Mouse (Mus musculus): ENCODE measurements around the gene Rfx2. TPM values are rescaled to one million over a fixed set of nuclear protein-coding genes. Genes with fewer than 3 reads are reported as not detected.

The Rfx2 gene
- polyA plus RNA-seq, 1 experiment from 2014 or later: 13.6 TPM

DNA sequence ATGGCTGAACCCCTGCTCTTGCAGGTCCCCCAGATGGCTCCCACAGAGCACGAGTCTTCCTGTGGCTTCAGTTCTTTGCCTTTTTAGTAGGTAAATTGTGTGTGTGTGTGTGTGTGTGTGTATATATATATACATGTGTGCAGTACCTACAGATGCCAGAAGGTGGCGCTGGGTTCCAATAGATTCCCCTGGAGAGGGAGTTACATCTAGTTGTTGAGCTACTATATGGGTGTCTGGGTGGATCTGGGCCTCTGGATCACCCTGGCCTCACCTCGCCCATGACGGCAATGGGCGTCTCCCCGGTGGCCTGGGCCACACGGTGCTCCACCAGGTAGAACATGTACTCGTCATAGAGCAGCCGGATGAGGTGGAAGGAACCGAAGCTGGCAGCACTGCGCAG, 53.2 kb downstream of the Rfx2 start:
- H3K36me3 ChIP-seq: peaks cover 62% of the 10 kb centered on the region
- no peaks in the 10 kb centered on the region for H3K27me3 ChIP-seq (replicated peaks)
- H3K27ac ChIP-seq: no peak overlapping the region
- no peak overlapping the region for H3K4me3 ChIP-seq
- H3K4me2 ChIP-seq: no peak overlapping the region
- H3K9me3 ChIP-seq (replicated peaks): peaks cover 8% of the 10 kb centered on the region; the same call in 1 of the 2 replicates
- H3K9ac ChIP-seq: no peak overlapping the region
- no peak for ATAC-seq
- WGBS (ENCODE audit: insufficient replicate concordance): 83% methylated on average over 11 of the region's 11 CpGs
- peaks cover 20% of the 10 kb centered on the region for H3K4me1 ChIP-seq

DNA sequence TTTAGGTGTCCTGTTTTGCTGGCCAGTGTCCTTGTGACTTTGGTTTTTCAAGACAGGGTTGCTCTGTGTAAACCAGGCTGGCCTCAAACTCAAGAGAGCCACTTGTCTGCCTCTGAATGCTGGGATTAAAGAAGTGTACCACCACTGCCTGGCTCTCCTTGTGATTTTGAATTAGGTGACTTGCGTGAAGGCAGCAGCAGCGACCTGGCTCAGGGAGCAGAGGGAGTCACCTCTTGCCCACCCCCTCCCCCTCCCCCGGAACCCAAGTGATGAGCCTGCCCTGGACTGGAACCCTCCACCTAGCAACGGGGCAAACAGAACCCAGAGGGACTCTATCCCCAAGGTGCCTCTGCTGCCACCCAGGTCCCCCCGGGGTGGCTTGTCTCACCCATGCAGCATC, 60.9 kb downstream of the Rfx2 start, which contains the start of gene Prr22:
Prr22 (plus strand) TSS at position 301 of the 400 bp plus-strand sequence.
- no peak within 1 kb of the TSS for H3K9ac ChIP-seq
- no peak for ATAC-seq
- no peak within 1 kb of the TSS for H3K4me2 ChIP-seq
- no peaks in the 10 kb centered on the region for H3K27me3 ChIP-seq (replicated peaks)
- 82% methylated on average over 5 of the region's 5 CpGs for WGBS (ENCODE audit: insufficient replicate concordance)
- peaks cover 24% of the 10 kb centered on the region for H3K4me1 ChIP-seq
- H3K36me3 ChIP-seq: peaks cover 57% of the 10 kb centered on the region
- no peak within 1 kb of the TSS for H3K27ac ChIP-seq
- no peaks in the 10 kb centered on the region for H3K9me3 ChIP-seq (replicated peaks)
- no peak within 1 kb of the TSS for H3K4me3 ChIP-seq

DNA sequence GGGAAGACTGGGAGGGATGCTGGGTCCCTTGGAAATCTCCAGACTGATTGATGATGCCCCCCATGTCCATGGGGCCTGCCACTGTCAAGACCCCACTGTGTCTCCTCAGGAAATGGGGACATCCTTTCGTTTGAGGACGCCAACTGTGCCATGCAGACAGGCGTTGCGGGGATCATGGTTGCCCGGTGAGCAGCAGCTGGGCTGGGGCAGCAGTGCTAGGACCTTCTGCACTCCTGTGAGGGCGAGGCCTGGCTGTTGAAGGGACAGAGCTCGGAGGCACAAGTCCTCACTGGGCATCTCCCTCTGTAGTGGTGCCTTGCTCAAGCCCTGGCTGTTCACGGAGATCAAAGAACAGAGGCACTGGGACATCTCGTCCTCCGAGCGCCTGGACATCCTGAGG, 61.9 kb downstream of the Rfx2 start:
- no peak overlapping the region for H3K4me3 ChIP-seq
- H3K27me3 ChIP-seq (replicated peaks): no peaks in the 10 kb centered on the region
- no peaks in the 10 kb centered on the region for H3K9me3 ChIP-seq (replicated peaks)
- no peak overlapping the region for H3K27ac ChIP-seq
- peaks cover 57% of the 10 kb centered on the region for H3K36me3 ChIP-seq
- no peak for ATAC-seq
- WGBS (ENCODE audit: insufficient replicate concordance): 87% methylated on average over 11 of the region's 11 CpGs
- H3K4me2 ChIP-seq: no peak overlapping the region
- peaks cover 25% of the 10 kb centered on the region for H3K4me1 ChIP-seq
- H3K9ac ChIP-seq: no peak overlapping the region

DNA sequence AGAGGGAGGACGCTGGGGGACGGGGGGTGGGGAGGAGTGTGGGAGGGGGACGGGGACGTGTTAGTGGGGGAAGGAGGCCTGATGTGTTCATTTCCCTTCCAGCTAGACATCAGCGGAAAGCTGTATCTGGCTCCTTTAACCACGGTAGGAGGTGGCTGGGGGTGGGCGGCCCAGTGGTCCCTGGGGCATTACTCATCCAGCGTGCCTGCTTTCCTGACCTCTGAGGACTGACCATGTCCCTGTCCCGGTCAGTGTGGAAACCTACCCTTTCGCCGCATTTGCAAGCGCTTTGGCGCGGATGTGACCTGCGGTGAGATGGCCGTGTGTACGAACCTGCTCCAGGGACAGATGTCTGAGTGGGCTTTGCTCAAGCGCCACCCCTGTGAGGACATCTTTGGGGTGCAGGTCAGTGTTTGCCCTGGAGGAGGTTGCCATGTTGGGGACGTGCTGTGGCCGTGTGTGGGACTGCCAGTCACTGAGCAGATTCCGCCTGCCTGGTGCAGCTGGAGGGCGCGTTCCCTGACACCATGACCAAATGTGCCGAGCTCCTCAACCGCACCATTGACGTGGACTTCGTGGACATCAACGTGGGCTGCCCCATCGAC, 63.2 kb downstream of the Rfx2 start:
- peaks cover 57% of the 10 kb centered on the region for H3K36me3 ChIP-seq
- no peaks in the 10 kb centered on the region for H3K27me3 ChIP-seq (replicated peaks)
- no peak overlapping the region for H3K4me3 ChIP-seq
- no peaks in the 10 kb centered on the region for H3K9me3 ChIP-seq (replicated peaks)
- no peak for ATAC-seq
- H3K4me1 ChIP-seq: peaks cover 25% of the 10 kb centered on the region
- H3K27ac ChIP-seq: no peak overlapping the region
- no peak overlapping the region for H3K9ac ChIP-seq
- H3K4me2 ChIP-seq: no peak overlapping the region
- WGBS (ENCODE audit: insufficient replicate concordance): 90% methylated on average over 29 of the region's 29 CpGs

DNA sequence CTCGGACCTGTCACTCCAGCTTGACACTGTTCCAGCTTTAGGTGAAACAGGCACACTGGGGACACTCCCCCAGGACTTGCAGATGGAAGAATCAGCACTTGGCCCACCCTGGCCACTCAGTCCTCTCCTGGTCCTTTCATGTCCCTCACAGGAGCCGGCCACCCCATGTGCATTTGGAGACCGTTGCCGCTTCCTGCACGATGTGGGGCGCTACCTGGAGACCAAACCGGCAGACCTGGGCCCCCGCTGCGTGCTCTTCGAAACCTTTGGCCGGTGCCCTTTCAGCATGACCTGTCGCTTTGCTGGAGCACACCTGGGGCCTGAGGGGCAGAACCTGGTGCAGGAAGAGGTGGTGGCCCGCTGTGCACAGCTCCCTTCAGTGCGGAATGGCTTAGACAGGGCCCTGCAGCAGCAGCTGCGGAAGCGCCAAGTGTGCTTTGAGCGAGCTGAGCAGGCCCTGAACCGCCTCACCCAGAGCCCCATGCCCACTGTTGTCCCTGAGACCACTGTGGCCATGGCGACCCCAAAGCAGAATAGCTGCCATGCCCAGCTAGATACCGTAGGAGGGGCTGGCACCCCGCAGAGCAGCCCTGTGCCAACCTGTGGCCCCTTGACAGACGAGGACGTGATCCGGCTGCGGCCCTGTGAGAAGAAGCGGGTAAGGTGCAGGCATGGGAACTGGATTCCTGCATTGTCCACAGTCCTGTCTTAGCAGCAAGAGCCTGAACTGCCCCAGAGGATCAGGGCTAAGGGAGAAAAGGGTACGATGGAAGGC, 64.0 kb downstream of the Rfx2 start:
- Histone ChIP-seq H3K9ac (no peak overlapping the region), H3K4me2 (no peak overlapping the region), H3K9me3 (replicated peaks) (no peaks in the 10 kb centered on the region), H3K27me3 (replicated peaks) (no peaks in the 10 kb centered on the region), H3K4me1 (peaks cover 32% of the 10 kb centered on the region), H3K27ac (no peak overlapping the region), H3K4me3 (no peak overlapping the region), H3K36me3 (peaks cover 56% of the 10 kb centered on the region)
- ATAC-seq: no peak
- 92% methylated on average over 27 of the region's 27 CpGs for WGBS (ENCODE audit: insufficient replicate concordance)

DNA sequence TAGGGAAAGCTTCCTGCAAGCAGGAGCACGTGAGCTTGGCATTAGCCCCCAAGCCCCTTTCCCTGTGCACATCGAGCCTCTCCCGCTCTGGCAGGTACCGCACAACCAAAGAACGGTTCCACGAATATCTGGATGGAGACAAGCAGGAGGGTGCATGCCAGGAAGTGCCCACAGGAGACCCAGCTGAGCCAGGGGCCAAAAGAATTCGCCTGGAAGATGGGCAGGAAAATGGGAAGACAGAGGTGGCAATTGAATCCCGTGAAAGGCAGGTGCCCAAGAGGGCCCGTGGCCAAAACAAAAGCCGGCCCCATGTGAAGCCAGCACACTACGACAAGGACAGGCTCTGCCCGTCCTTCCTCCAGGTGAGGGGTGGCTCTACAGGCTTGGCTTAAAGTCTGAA, 65.4 kb downstream of the Rfx2 start:
- ATAC-seq: no peak
- Histone ChIP-seq H3K4me1 (peaks cover 45% of the 10 kb centered on the region), H3K4me2 (peak overlapping the region; percentile 94), H3K36me3 (peaks cover 43% of the 10 kb centered on the region), H3K9me3 (replicated peaks) (no peaks in the 10 kb centered on the region), H3K27me3 (replicated peaks) (peaks cover 2% of the 10 kb centered on the region; the same call in 1 of the 2 replicates), H3K4me3 (peak overlapping the region; percentile 73), H3K9ac (peak overlapping the region; percentile 83), H3K27ac (peak overlapping the region; percentile 94)
- 37% methylated on average over 12 of the region's 12 CpGs for WGBS (ENCODE audit: insufficient replicate concordance)

DNA sequence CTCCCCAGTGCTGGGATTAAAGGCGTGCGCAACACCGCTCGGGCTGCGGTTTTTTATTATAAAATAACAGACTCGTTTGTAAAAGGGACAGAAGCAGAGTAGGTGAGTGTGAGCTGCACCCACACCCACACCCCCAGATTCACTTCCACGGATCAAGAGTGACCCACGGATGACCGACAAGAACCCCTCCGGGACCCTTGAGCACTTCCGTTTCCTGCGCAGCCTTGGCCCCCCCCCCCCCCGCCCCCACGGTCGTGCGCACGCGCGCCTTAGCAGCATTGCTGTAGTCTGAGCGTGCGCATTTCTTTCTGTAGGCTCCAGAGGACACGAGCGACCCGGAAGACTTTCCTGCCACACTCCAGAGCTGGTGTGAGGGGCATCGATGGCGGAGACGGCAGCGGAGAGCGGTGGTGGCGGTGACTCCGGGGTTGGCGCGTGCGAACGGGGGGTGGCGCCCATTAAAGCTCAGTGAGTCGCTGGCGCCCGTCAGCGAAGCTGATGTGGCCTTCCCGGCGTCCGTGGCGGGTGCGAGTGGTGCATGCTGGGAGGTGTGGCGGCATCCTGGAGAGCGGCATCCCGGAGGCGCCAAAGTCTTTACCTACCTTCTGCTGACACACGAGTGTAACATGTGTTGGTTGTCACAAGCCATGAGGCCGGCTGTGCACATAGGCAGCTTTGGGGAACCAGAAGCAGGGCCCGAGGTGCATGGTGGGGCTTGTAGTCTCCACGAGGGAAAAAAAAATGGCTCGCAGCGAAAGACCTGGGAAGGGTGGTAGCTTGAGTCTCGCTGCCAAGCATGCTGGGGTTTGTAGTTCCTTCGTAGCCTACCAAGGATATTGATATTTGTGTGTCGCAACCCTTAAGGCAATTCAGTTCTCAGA, 66.1 kb downstream of the Rfx2 start, which contains the start of gene Dus3l:
Dus3l (plus strand) TSS at position 284 of the 881 bp plus-strand sequence.
- Histone ChIP-seq H3K9ac (peak within 1 kb of the TSS; percentile 83), H3K9me3 (replicated peaks) (no peaks in the 10 kb centered on the region), H3K27me3 (replicated peaks) (peaks cover 7% of the 10 kb centered on the region; the same call in 1 of the 2 replicates), H3K4me3 (peak within 1 kb of the TSS; percentile 73), H3K36me3 (peaks cover 35% of the 10 kb centered on the region), H3K4me1 (peaks cover 49% of the 10 kb centered on the region), H3K27ac (peak within 1 kb of the TSS; percentile 94), H3K4me2 (peak within 1 kb of the TSS; percentile 94)
- 1% methylated on average over 56 of the region's 58 CpGs for WGBS (ENCODE audit: insufficient replicate concordance)
- peak; percentile 66 for ATAC-seq

DNA sequence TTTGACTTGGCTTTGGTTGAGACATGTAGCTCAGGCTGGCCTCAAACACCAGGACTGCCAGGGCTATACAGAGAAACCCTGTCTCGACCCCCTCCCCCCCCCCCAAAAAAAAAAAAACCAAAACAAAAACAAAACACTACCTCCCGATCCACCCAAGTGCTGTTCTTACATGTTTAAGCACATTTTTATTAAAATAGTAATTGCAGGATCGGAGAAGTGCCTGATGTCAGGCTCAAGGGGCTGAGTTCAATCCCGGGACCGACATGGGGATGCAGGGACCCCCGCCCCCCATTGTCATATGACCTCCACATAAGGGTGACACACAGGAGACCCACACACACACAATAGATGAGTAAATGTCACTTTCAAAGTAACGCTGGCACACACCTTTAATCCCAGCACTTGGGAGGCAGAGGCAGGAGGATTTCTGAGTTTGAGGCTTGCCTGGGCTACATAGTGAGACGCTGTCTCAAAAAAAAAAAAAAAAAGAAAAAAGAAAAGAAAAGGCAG, 67.0 kb downstream of the Rfx2 start:
- Histone ChIP-seq H3K27me3 (replicated peaks) (peaks cover 7% of the 10 kb centered on the region; the same call in 1 of the 2 replicates), H3K4me1 (peaks cover 55% of the 10 kb centered on the region), H3K36me3 (peaks cover 26% of the 10 kb centered on the region), H3K9me3 (replicated peaks) (no peaks in the 10 kb centered on the region), H3K9ac (peak overlapping the region; percentile 83), H3K27ac (peak overlapping the region; percentile 94), H3K4me2 (peak overlapping the region; percentile 94), H3K4me3 (peak overlapping the region; percentile 73)
- no peak for ATAC-seq
- 51% methylated on average over 8 of the region's 8 CpGs for WGBS (ENCODE audit: insufficient replicate concordance)

DNA sequence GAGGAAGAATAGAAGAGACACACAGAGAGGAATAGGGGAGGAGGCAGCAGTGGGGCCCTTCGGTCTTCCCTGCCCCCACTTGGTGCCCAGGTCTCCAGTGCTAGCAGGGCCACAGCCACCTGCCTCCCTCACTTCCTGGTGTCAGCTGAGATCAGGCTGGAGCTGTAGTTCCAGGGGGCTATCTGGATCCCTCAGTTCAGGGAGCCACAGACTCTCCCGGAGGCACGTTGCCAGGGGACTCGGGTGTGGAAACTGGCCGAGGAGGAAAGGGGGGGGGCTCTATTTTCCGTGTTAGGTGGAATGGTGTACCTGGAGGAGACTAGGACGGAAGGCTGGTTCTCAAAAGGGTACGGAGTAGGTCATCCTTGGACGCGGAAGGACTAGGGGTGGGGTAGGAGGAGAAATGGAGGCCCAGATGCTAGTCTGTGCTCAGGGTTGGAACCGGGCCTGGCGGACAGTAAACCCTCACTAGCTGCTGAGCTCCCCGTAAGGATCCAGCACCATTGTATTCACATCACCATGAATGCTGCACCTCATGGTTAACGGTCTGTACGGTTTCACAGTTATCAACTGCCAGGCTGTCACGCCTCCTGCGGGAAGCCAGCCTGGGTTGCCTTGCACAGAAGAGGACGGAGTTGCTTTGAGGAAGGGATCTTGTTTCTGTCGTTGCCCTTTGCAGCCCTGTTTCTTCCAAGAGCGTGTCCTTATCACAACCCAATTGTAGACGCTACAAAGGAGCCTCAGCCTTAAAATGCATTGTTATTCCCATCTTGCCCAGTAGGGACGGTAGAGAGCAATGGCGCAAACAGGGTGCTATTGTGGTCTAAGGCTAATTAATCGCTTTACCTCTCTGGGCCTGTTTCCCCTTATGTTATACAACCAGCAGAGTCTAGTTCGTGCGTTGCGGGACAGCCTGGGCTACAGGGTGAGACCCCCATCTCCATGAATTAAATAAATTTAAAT, 67.8 kb downstream of the Rfx2 start:
- Histone ChIP-seq H3K4me3 (peak overlapping the region; percentile 61), H3K9ac (peak overlapping the region; percentile 83), H3K4me1 (peaks cover 62% of the 10 kb centered on the region)

DNA sequence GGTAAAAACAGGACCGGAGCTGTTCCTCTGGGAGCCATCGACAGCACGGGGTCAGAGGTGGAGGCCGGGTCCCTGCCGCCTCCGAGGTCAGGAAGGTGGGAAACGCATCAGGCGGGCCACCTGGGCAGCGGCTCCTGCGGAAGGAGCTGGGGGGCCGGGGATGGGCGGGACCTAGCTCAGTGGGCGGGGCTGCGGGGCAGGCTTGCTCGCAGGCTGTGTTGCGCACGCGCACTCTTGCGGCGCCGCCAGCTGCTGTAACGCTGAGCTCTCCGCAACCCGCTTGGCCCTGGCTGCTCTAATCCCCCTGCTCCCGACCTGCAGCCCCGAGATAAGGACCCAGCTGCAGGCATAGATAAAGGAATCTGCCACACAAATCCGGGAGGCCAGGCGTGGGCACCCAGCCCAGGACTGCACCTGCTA, 68.8 kb downstream of the Rfx2 start:
- peaks cover 73% of the 10 kb centered on the region for H3K4me1 ChIP-seq
- WGBS (ENCODE audit: insufficient replicate concordance): under 1% methylated on average over 28 of the region's 28 CpGs
- H3K27ac ChIP-seq: peak overlapping the region; percentile 94
- H3K27me3 ChIP-seq (replicated peaks): peaks cover 10% of the 10 kb centered on the region
- H3K4me3 ChIP-seq: peak overlapping the region; percentile 61
- peak; percentile 75 for ATAC-seq
- no peaks in the 10 kb centered on the region for H3K9me3 ChIP-seq (replicated peaks)
- peak overlapping the region; percentile 73 for H3K9ac ChIP-seq
- peak overlapping the region; percentile 94 for H3K4me2 ChIP-seq
- peaks cover 8% of the 10 kb centered on the region for H3K36me3 ChIP-seq

More for the DNA sequence above, 67.8 kb downstream of the Rfx2 start:
- peak overlapping the region; percentile 94 for H3K27ac ChIP-seq
- peaks cover 7% of the 10 kb centered on the region; the same call in 1 of the 2 replicates for H3K27me3 ChIP-seq (replicated peaks)
- no peaks in the 10 kb centered on the region for H3K9me3 ChIP-seq (replicated peaks)
- peak overlapping the region; percentile 94 for H3K4me2 ChIP-seq
- peak; percentile 20; the same call in 1 of the 2 replicates for ATAC-seq
- H3K36me3 ChIP-seq: peaks cover 19% of the 10 kb centered on the region
- WGBS (ENCODE audit: insufficient replicate concordance): 22% methylated on average over 27 of the region's 27 CpGs
